Mouse (Mus musculus) forebrain, embryonic 15.5 days (tissue): ENCODE data around the gene Cda. TPM values are rescaled to one million over a fixed set of nuclear protein-coding genes. Genes with fewer than 3 reads are reported as not detected.

Source experiments
- ATAC-seq: fragments of 200-750 bp; cut with Nextera tagmentation; replicated peaks from 2 replicates; pipeline ENCODE4 v1.8.0; 2017; ENCODE audit warnings: mild to moderate bottlenecking, moderate TSS enrichment, moderate library complexity
- H3K27ac ChIP-seq: fragments of 300-500 bp; sonication (generic); replicated peaks from 2 replicates; pipeline ENCODE4 v1.5.1; 2015; ENCODE audit warnings: mild to moderate bottlenecking, inconsistent platforms
- H3K27me3 ChIP-seq: fragments of 300-500 bp; sonication (generic); 2 replicates; pipeline ENCODE4 v1.6.1; 2015; ENCODE audit warnings: inconsistent platforms
- H3K36me3 ChIP-seq: fragments of 300-500 bp; sonication (generic); 2 replicates; pipeline ENCODE4 v1.6.1; 2015; ENCODE audit warnings: mild to moderate bottlenecking, inconsistent platforms
- H3K4me1 ChIP-seq: fragments of 300-500 bp; sonication (generic); 2 replicates; pipeline ENCODE4 v1.6.1; 2015; ENCODE audit warnings: inconsistent platforms
- H3K4me2 ChIP-seq: fragments of 300-500 bp; sonication (generic); replicated peaks from 2 replicates; pipeline ENCODE4 v1.6.1; 2015; ENCODE audit warnings: mild to moderate bottlenecking, inconsistent platforms
- H3K4me3 ChIP-seq: fragments of 300-500 bp; sonication (generic); 2 replicates; pipeline ENCODE4 v1.5.1; 2015; ENCODE audit warnings: mild to moderate bottlenecking, inconsistent platforms
- H3K9ac ChIP-seq: fragments of 300-500 bp; sonication (generic); replicated peaks from 2 replicates; pipeline ENCODE4 v1.6.1; 2015; ENCODE audit warnings: mild to moderate bottlenecking, inconsistent platforms
- H3K9me3 ChIP-seq: fragments of 300-500 bp; sonication (generic); 2 replicates; pipeline ENCODE4 v1.6.1; 2016; ENCODE audit warnings: inconsistent platforms
- WGBS: fragments of 180-500 bp; shearing (Covaris S2); methylation state at CpG from one replicate; pipeline ENCODE4 v1.1.7; 2015; ENCODE audit warnings: mixed read lengths; 5-methylcytosine and 5-hydroxymethylcytosine counted together
- polyA plus RNA-seq: library from polyadenylated mRNA; unstranded; fragments of >200 nt; fragmentation: Nextera tagmentation; extraction: Ambion mirVana; gene quantifications from 2 replicates; pipeline ENCODE4 v1.2.1, GENCODE M21; 2015

Gene Cda
- polyA plus RNA-seq, 1 experiment from 2014 or later: 2.2 TPM

- Histone ChIP-seq H3K9me3 (no peaks in the 10 kb centered on the region), H3K36me3 (no peaks in the 10 kb centered on the region), H3K4me1 (peaks cover 17% of the 10 kb centered on the region), H3K4me2 (no peak overlapping the region), H3K4me3 (no peak overlapping the region), H3K9ac (no peak overlapping the region), H3K27me3 (peaks cover 10% of the 10 kb centered on the region; the same call in 1 of the 2 replicates), H3K27ac (no peak overlapping the region)
- 60% methylated on average over 5 of the region's 5 CpGs for WGBS
- no peak for ATAC-seq
Measured at GRCm38 (mm10) chr4:138363511-138363910, 4.3 kb downstream of the Cda start.

GRCm38 (mm10) chr4:138362883-138363282 lies 4.9 kb downstream of the Cda start:
- Histone ChIP-seq H3K36me3 (no peaks in the 10 kb centered on the region), H3K9me3 (no peaks in the 10 kb centered on the region), H3K4me3 (no peak overlapping the region), H3K4me1 (peaks cover 13% of the 10 kb centered on the region), H3K27ac (no peak overlapping the region), H3K27me3 (peaks cover 5% of the 10 kb centered on the region; the same call in 1 of the 2 replicates), H3K4me2 (no peak overlapping the region), H3K9ac (no peak overlapping the region)
- ATAC-seq: no peak
- WGBS: 89% methylated on average over 7 of the region's 7 CpGs

- H3K4me1 ChIP-seq: peaks cover 8% of the 10 kb centered on the region
- peak overlapping the region; percentile 22; the same call in 1 of the 2 replicates for H3K9ac ChIP-seq
- H3K27me3 ChIP-seq: no peaks in the 10 kb centered on the region
- no peak overlapping the region for H3K4me3 ChIP-seq
- peak overlapping the region; percentile 20; the same call in 1 of the 2 replicates for H3K4me2 ChIP-seq
- no peak; the same call in 1 of the 2 replicates for ATAC-seq
- H3K9me3 ChIP-seq: no peaks in the 10 kb centered on the region
- H3K36me3 ChIP-seq: no peaks in the 10 kb centered on the region
- 2% methylated on average over 11 of the region's 11 CpGs for WGBS
- H3K27ac ChIP-seq: peak overlapping the region; percentile 39
Measured at GRCm38 (mm10) chr4:138361370-138361821, 6.4 kb downstream of the Cda start.

- Histone ChIP-seq H3K4me3 (no peak overlapping the region), H3K4me1 (peaks cover 8% of the 10 kb centered on the region), H3K27ac (no peak overlapping the region), H3K9me3 (no peaks in the 10 kb centered on the region), H3K36me3 (no peaks in the 10 kb centered on the region), H3K27me3 (no peaks in the 10 kb centered on the region), H3K4me2 (no peak overlapping the region), H3K9ac (no peak overlapping the region)
- no peak for ATAC-seq
- WGBS: 81% methylated on average over 3 of the region's 3 CpGs
Measured at GRCm38 (mm10) chr4:138358176-138358575, 9.6 kb downstream of the Cda start.

GRCm38 (mm10) chr4:138356551-138356950 lies 11.2 kb downstream of the Cda start:
- Histone ChIP-seq H3K27me3 (no peaks in the 10 kb centered on the region), H3K4me1 (peaks cover 5% of the 10 kb centered on the region), H3K27ac (no peak overlapping the region), H3K4me2 (no peak overlapping the region), H3K36me3 (no peaks in the 10 kb centered on the region), H3K4me3 (no peak overlapping the region), H3K9me3 (no peaks in the 10 kb centered on the region), H3K9ac (no peak overlapping the region)
- ATAC-seq: no peak
- 90% methylated on average over 12 of the region's 12 CpGs for WGBS

GRCm38 (mm10) chr4:138356141-138356540 lies 11.7 kb downstream of the Cda start:
- H3K27me3 ChIP-seq: no peaks in the 10 kb centered on the region
- WGBS: 87% methylated on average over 8 of the region's 8 CpGs
- ATAC-seq: no peak
- no peaks in the 10 kb centered on the region for H3K36me3 ChIP-seq
- no peak overlapping the region for H3K4me2 ChIP-seq
- no peaks in the 10 kb centered on the region for H3K9me3 ChIP-seq
- H3K4me3 ChIP-seq: no peak overlapping the region
- no peak overlapping the region for H3K27ac ChIP-seq
- 0 out of 2 replicates have a peak, but pooled peaks cover 1% of the 10 kb centered on the region for H3K4me1 ChIP-seq
- H3K9ac ChIP-seq: no peak overlapping the region

- no peak overlapping the region for H3K27ac ChIP-seq
Measured at GRCm38 (mm10) chr4:138355496-138355895, 12.3 kb downstream of the Cda start.

GRCm38 (mm10) chr4:138353438-138354171 lies 14.2 kb downstream of the Cda start:
- no peaks in the 10 kb centered on the region for H3K36me3 ChIP-seq
- H3K4me2 ChIP-seq: no peak overlapping the region
- no peaks in the 10 kb centered on the region for H3K27me3 ChIP-seq
- ATAC-seq: no peak
- WGBS: 78% methylated on average over 10 of the region's 10 CpGs
- H3K9ac ChIP-seq: no peak overlapping the region
- no peaks in the 10 kb centered on the region for H3K4me1 ChIP-seq
- H3K9me3 ChIP-seq: no peaks in the 10 kb centered on the region
- H3K4me3 ChIP-seq: no peak overlapping the region
- no peak overlapping the region for H3K27ac ChIP-seq

More at GRCm38 (mm10) chr4:138355496-138355895, 12.3 kb downstream of the Cda start:
- Histone ChIP-seq H3K4me3 (no peak overlapping the region), H3K9ac (no peak overlapping the region), H3K27me3 (no peaks in the 10 kb centered on the region), H3K9me3 (no peaks in the 10 kb centered on the region), H3K4me2 (no peak overlapping the region), H3K36me3 (no peaks in the 10 kb centered on the region), H3K4me1 (no peaks in the 10 kb centered on the region)
- 93% methylated on average over 2 of the region's 2 CpGs for WGBS
- no peak for ATAC-seq

- no peak overlapping the region for H3K27ac ChIP-seq
- no peaks in the 10 kb centered on the region for H3K9me3 ChIP-seq
- no peaks in the 10 kb centered on the region for H3K36me3 ChIP-seq
- H3K4me2 ChIP-seq: no peak overlapping the region
- H3K4me1 ChIP-seq: no peaks in the 10 kb centered on the region
- H3K27me3 ChIP-seq: no peaks in the 10 kb centered on the region
- WGBS: 88% methylated on average over 6 of the region's 6 CpGs
- no peak for ATAC-seq
- no peak overlapping the region for H3K4me3 ChIP-seq
- no peak overlapping the region for H3K9ac ChIP-seq
Measured at GRCm38 (mm10) chr4:138352692-138353091, 15.1 kb downstream of the Cda start.

- Histone ChIP-seq H3K4me3 (no peak overlapping the region), H3K9ac (no peak overlapping the region), H3K36me3 (no peaks in the 10 kb centered on the region), H3K27me3 (no peaks in the 10 kb centered on the region), H3K27ac (no peak overlapping the region), H3K4me2 (no peak overlapping the region), H3K4me1 (no peaks in the 10 kb centered on the region), H3K9me3 (no peaks in the 10 kb centered on the region)
- ATAC-seq: no peak
- WGBS: 90% methylated on average over 5 of the region's 5 CpGs
Measured at GRCm38 (mm10) chr4:138351821-138352220, 16.0 kb downstream of the Cda start.

GRCm38 (mm10) chr4:138348716-138349115 lies 19.1 kb downstream of the Cda start:
- no peak overlapping the region for H3K4me2 ChIP-seq
- WGBS: 73% methylated on average over 7 of the region's 7 CpGs

GRCm38 (mm10) chr4:138347280-138347679 lies 20.5 kb downstream of the Cda start:
- H3K36me3 ChIP-seq: no peaks in the 10 kb centered on the region
- H3K27ac ChIP-seq: no peak overlapping the region
- H3K4me1 ChIP-seq: no peaks in the 10 kb centered on the region
- no peaks in the 10 kb centered on the region for H3K27me3 ChIP-seq
- WGBS: 55% methylated on average over 1 of the region's 1 CpGs
- no peak for ATAC-seq
- no peaks in the 10 kb centered on the region for H3K9me3 ChIP-seq
- H3K9ac ChIP-seq: no peak overlapping the region
- H3K4me3 ChIP-seq: no peak overlapping the region
- H3K4me2 ChIP-seq: no peak overlapping the region

More at GRCm38 (mm10) chr4:138348716-138349115, 19.1 kb downstream of the Cda start:
- Histone ChIP-seq H3K36me3 (no peaks in the 10 kb centered on the region), H3K9ac (no peak overlapping the region), H3K27ac (no peak overlapping the region), H3K9me3 (no peaks in the 10 kb centered on the region), H3K4me1 (no peaks in the 10 kb centered on the region), H3K27me3 (no peaks in the 10 kb centered on the region), H3K4me3 (no peak overlapping the region)
- no peak for ATAC-seq
